Mouse (Mus musculus) cerebellum, adult 18-20 months (tissue): ENCODE measurements around the gene Zdhhc22.

Source experiments
- DNase-seq, 2 experiments: peaks; one replicate each; pipeline ENCODE4 v3.0.0; 2021

Zdhhc22 gene

GRCm38 (mm10) chr12:86960791-86961335 lies 29.4 kb downstream of the Zdhhc22 start:
- DNase-seq = peak; percentile 60

- DNase-seq = peak; percentile 92 to 93
Measured at GRCm38 (mm10) chr12:86960138-86960537, 30.1 kb downstream of the Zdhhc22 start.

GRCm38 (mm10) chr12:86959661-86960060 lies 30.6 kb downstream of the Zdhhc22 start:
- DNase-seq = peak in 1 of 2 experiments; percentile 50

DNA sequence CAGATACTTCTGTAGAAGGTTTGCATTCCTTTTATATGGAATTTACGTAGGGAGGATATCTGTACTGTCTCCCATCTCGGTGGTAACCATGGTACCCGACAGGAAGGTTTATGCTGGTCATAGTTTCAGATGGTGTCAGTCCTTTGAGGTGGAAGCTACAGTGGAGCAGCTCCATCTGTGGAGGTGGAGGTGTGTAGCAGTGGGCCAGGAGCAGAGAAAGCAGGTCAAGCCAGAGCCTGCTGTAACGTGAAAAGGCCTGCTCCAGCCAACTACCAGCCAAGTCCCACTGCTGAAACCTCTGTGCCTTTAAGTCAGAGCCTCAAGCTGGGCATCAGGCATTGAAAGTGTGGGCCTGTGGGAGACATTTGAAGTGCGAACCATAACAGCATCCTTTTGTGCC lies 31.7 kb downstream of the Zdhhc22 start:
- DNase-seq = peak; percentile 50 to 51

- DNase-seq = no peak
Measured at GRCm38 (mm10) chr12:86955894-86956293, 34.3 kb downstream of the Zdhhc22 start.

DNA sequence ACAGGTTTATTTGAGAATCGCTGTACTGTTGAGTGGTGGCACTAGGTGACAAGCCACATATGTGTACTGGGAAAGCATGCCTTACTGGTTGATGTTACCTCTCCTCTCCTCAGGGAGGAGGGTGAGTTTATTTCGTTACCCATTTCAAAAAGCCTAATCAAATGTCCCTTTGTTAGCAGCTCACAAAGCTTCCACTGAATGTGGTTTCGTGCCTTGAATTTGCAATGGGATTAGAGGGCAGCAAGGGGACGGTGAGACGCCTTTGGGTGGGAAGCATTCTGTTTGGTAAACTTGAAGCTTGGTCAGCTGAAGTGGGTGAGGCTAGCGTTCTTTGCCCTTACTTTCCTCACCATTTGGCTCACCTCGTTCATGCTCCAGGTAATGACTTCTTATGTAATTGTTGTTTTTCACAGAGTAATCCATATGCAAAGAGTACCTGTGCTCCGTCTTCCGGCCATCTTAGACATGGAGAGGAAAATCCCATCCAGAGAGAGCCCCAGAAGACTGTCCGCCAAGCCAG lies 37.8 kb downstream of the Zdhhc22 start:
- peak in 1 of 2 experiments; percentile 33 for DNase-seq

- peak in 1 of 2 experiments; percentile 36 for DNase-seq
Measured at GRCm38 (mm10) chr12:86950961-86951360, 39.3 kb downstream of the Zdhhc22 start.

- peak; percentile 48 to 55 for DNase-seq
Measured at GRCm38 (mm10) chr12:86950161-86950960, 39.9 kb downstream of the Zdhhc22 start.

- peak in 1 of 2 experiments; percentile 50 for DNase-seq
Measured at GRCm38 (mm10) chr12:86949501-86949900, 40.7 kb downstream of the Zdhhc22 start.

- DNase-seq = peak; percentile 53 to 56
Measured at GRCm38 (mm10) chr12:86948627-86949026, 41.6 kb downstream of the Zdhhc22 start.

GRCm38 (mm10) chr12:86947681-86948401 lies 42.4 kb downstream of the Zdhhc22 start:
- DNase-seq = peak; percentile 92 to 95

- DNase-seq = peak; percentile 97 to 99
Measured at GRCm38 (mm10) chr12:86946862-86947574, 43.2 kb downstream of the Zdhhc22 start, which contains the start of gene Cipc. Cipc (plus strand) TSS chr12:86947043.

DNA sequence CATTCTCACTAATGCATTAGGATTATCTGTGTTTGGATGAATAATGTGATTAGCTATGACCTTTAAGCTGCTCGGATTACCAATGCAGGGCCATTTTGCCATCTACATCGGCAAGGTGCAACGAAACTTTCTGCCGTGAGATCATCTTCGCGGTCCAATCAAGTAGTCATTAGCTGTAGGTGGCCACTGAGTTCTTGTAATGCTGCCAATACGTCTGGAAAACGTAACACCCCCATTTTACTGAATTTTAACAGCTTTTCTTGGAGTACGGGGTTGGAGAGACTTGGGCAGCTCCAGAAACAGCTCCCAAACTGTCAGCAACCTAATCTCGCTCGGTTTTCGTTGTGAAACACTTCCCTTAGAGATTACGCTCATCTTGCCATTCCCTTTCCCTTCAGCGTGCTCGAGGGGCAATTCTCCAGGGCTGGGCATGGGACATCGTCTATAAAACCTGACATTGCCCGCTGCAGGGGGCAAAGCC lies 43.9 kb downstream of the Zdhhc22 start:
- no peak for DNase-seq

- peak; percentile 78 to 83 for DNase-seq
Measured at GRCm38 (mm10) chr12:86945126-86945525, 45.1 kb downstream of the Zdhhc22 start.

- no peak for DNase-seq
Measured at GRCm38 (mm10) chr12:86943421-86943820, 46.8 kb downstream of the Zdhhc22 start.

- DNase-seq = no peak
Measured at GRCm38 (mm10) chr12:86941734-86942486, 48.3 kb downstream of the Zdhhc22 start.

DNA sequence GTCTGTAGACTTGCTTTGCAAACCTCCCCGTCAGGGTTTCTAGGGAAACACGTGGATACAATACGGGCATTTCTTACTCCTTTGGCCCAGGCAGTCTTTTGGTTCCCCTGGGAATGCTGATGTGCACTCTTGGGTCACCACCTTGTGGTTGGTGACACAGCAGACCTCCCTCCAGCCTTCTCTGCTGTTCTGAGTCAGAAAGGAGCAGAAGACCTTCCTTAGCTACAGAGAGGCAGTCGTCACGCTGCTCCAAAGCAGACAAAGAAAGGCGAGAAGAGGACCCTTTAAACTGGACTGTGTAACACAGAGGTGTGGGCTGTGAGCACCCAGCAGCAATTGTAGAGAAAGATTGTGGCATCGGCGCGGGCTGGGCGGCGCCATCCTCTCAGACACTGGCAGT lies 49.1 kb downstream of the Zdhhc22 start:
- DNase-seq = no peak

GRCm38 (mm10) chr12:86938571-86938970 lies 51.7 kb downstream of the Zdhhc22 start:
- DNase-seq = no peak

DNA sequence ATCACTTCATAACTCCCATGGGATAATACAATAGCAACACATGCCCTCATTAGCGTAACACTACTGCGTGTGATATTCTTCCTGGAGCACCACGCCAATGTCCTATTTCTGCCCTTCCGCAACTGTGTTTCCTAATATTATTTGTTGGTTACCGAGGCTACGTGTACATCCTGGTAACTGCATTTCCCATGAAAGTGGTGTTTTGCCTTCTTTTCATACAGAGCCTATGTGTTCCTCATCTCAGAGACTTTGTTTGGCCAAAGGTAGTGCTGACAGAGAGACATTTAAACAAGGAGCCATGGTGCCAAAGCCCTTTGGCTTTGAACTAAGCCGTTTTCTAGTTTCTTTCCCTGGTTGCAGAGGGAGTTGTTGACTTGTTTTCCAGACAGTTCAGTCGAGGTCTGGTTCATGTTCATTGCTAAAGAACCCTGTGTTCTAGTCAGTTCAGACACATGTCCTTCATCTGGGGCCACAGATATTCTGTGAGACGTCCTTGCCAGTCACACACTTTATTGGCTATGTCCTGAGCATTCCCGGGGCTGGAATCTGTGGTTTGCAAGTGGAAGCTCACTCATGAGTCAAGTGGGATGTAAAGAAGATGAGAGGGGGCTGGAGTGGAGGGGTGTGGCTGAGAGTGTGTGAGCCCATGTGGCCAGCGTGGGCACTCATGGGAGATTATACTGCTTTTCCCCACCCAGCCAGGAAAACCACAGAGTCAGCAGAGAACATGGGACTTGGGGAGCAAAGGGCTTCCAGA lies 53.5 kb downstream of the Zdhhc22 start:
- no peak for DNase-seq

DNA sequence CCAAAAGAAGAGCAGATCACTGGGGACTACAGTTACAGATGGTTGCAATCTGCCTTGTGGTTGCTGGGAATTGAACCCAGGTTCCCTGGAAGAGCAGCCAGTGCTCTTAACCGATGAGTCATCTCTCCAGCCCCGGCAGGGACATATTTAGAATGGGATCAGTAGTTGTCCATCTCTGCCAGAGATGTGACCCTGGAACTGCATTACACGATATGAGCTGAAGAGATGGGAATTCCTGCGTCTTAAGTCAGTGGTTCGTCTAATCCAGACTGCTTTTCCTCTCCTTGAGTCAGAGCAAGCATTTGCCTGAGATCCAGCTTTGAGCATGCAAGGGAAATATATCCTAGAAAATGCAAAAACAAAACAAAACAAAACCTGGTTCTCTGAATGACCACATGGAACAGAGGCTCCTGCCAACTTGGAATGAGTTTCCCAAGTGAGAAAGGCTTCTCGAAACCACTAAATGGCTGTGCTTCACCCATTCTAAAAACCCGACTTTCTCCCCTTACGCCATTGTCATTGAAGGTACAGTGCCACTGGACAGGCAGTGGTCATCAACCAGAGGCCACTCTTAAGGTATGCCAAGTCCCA lies 54.4 kb downstream of the Zdhhc22 start:
- DNase-seq = no peak

GRCm38 (mm10) chr12:86934748-86935147 lies 55.5 kb downstream of the Zdhhc22 start:
- no peak for DNase-seq
